Mouse (Mus musculus): ENCODE measurements around the gene Krt20.

The Krt20 gene

GRCm38 (mm10) chr11:99437972-99438371, at the start of gene Krt20:
Krt20 (minus strand) TSS chr11:99438150.
- in situ Hi-C loops (cut with MboI; ENCODE audit: low pct_unique_long_range_greater_than_20kb in 1 of 2, low sequenced_read_pairs in 2 of 2, unreplicated experiment in 1 of 2): no loop called here

GRCm38 (mm10) chr11:99474981-99475380, 37.0 kb upstream of the Krt20 start:
- in situ Hi-C loops (cut with MboI; ENCODE audit: low pct_unique_long_range_greater_than_20kb in 1 of 2, low sequenced_read_pairs in 2 of 2, unreplicated experiment in 1 of 2): loop anchor here in 1 of 2 experiments (25.0 kb wide), 1 partner anchor 812 kb away; no protein-coding TSS in a partner anchor

- in situ Hi-C loops (cut with MboI; ENCODE audit: low pct_unique_long_range_greater_than_20kb in 1 of 2, low sequenced_read_pairs in 2 of 2, unreplicated experiment in 1 of 2): loop anchor here in 1 of 2 experiments (25.0 kb wide), 1 partner anchor 814 kb away; no protein-coding TSS in a partner anchor
Measured at GRCm38 (mm10) chr11:99473433-99473832, 35.5 kb upstream of the Krt20 start.

- in situ Hi-C loops (cut with MboI; ENCODE audit: low pct_unique_long_range_greater_than_20kb in 1 of 2, low sequenced_read_pairs in 2 of 2, unreplicated experiment in 1 of 2): loop anchor here in 1 of 2 experiments (25.0 kb wide), 1 partner anchor 815 kb away; no protein-coding TSS in a partner anchor
Measured at GRCm38 (mm10) chr11:99472405-99472804, 34.5 kb upstream of the Krt20 start.

GRCm38 (mm10) chr11:99471946-99472345, 34.0 kb upstream of the Krt20 start:
- in situ Hi-C loops (cut with MboI; ENCODE audit: low pct_unique_long_range_greater_than_20kb in 1 of 2, low sequenced_read_pairs in 2 of 2, unreplicated experiment in 1 of 2): loop anchor here in 1 of 2 experiments (25.0 kb wide), 1 partner anchor 815 kb away; no protein-coding TSS in a partner anchor

GRCm38 (mm10) chr11:99469228-99469627, 31.3 kb upstream of the Krt20 start:
- in situ Hi-C loops (cut with MboI; ENCODE audit: low pct_unique_long_range_greater_than_20kb in 1 of 2, low sequenced_read_pairs in 2 of 2, unreplicated experiment in 1 of 2): loop anchor here (5.0 to 25.0 kb wide), 3 partner anchors 94 to 828 kb away; partner anchors contain the start of gene Krt28 (in 1 of the 2)

- in situ Hi-C loops (cut with MboI; ENCODE audit: low pct_unique_long_range_greater_than_20kb in 1 of 2, low sequenced_read_pairs in 2 of 2, unreplicated experiment in 1 of 2): loop anchor here (5.0 to 25.0 kb wide), 3 partner anchors 94 to 829 kb away; partner anchors contain the start of gene Krt28 (in 1 of the 2)
Measured at GRCm38 (mm10) chr11:99468566-99468965, 30.6 kb upstream of the Krt20 start.

- in situ Hi-C loops (cut with MboI; ENCODE audit: low pct_unique_long_range_greater_than_20kb in 1 of 2, low sequenced_read_pairs in 2 of 2, unreplicated experiment in 1 of 2): loop anchor here (5.0 to 25.0 kb wide), 3 partner anchors 92 to 831 kb away; partner anchors contain the start of gene Krt28 (in 1 of the 2)
Measured at GRCm38 (mm10) chr11:99466316-99466715, 28.4 kb upstream of the Krt20 start.

- in situ Hi-C loops (cut with MboI; ENCODE audit: low pct_unique_long_range_greater_than_20kb in 1 of 2, low sequenced_read_pairs in 2 of 2, unreplicated experiment in 1 of 2): loop anchor here (5.0 to 25.0 kb wide), 3 partner anchors 90 to 832 kb away; partner anchors contain the start of gene Krt28 (in 1 of the 2)
Measured at GRCm38 (mm10) chr11:99464836-99465235, 26.9 kb upstream of the Krt20 start.

GRCm38 (mm10) chr11:99463155-99463554, 25.2 kb upstream of the Krt20 start:
- in situ Hi-C loops (cut with MboI; ENCODE audit: low pct_unique_long_range_greater_than_20kb in 1 of 2, low sequenced_read_pairs in 2 of 2, unreplicated experiment in 1 of 2): loop anchor here in 1 of 2 experiments (10.0 to 25.0 kb wide), 2 partner anchors 88 to 824 kb away; partner anchors contain the start of gene Krt28

GRCm38 (mm10) chr11:99461736-99462135, 23.8 kb upstream of the Krt20 start:
- in situ Hi-C loops (cut with MboI; ENCODE audit: low pct_unique_long_range_greater_than_20kb in 1 of 2, low sequenced_read_pairs in 2 of 2, unreplicated experiment in 1 of 2): loop anchor here in 1 of 2 experiments (10.0 to 25.0 kb wide), 2 partner anchors 87 to 826 kb away; partner anchors contain the start of gene Krt28

- in situ Hi-C loops (cut with MboI; ENCODE audit: low pct_unique_long_range_greater_than_20kb in 1 of 2, low sequenced_read_pairs in 2 of 2, unreplicated experiment in 1 of 2): loop anchor here in 1 of 2 experiments (25.0 kb wide), 1 partner anchor 828 kb away; no protein-coding TSS in a partner anchor
Measured at GRCm38 (mm10) chr11:99458887-99459286, 20.9 kb upstream of the Krt20 start.

GRCm38 (mm10) chr11:99454759-99455158, 16.8 kb upstream of the Krt20 start:
- in situ Hi-C loops (cut with MboI; ENCODE audit: low pct_unique_long_range_greater_than_20kb in 1 of 2, low sequenced_read_pairs in 2 of 2, unreplicated experiment in 1 of 2): loop anchor here in 1 of 2 experiments (25.0 kb wide), 1 partner anchor 833 kb away; no protein-coding TSS in a partner anchor

GRCm38 (mm10) chr11:99454044-99454443, 16.1 kb upstream of the Krt20 start:
- in situ Hi-C loops (cut with MboI; ENCODE audit: low pct_unique_long_range_greater_than_20kb in 1 of 2, low sequenced_read_pairs in 2 of 2, unreplicated experiment in 1 of 2): loop anchor here in 1 of 2 experiments (25.0 kb wide), 1 partner anchor 833 kb away; no protein-coding TSS in a partner anchor

GRCm38 (mm10) chr11:99448769-99449168, 10.8 kb upstream of the Krt20 start:
- in situ Hi-C loops (cut with MboI; ENCODE audit: low pct_unique_long_range_greater_than_20kb in 1 of 2, low sequenced_read_pairs in 2 of 2, unreplicated experiment in 1 of 2): no loop called here

- in situ Hi-C loops (cut with MboI; ENCODE audit: low pct_unique_long_range_greater_than_20kb in 1 of 2, low sequenced_read_pairs in 2 of 2, unreplicated experiment in 1 of 2): no loop called here
Measured at GRCm38 (mm10) chr11:99441220-99441619, 3.3 kb upstream of the Krt20 start.

GRCm38 (mm10) chr11:99439465-99439864, 1.5 kb upstream of the Krt20 start:
- in situ Hi-C loops (cut with MboI; ENCODE audit: low pct_unique_long_range_greater_than_20kb in 1 of 2, low sequenced_read_pairs in 2 of 2, unreplicated experiment in 1 of 2): no loop called here

- in situ Hi-C loops (cut with MboI; ENCODE audit: low pct_unique_long_range_greater_than_20kb in 1 of 2, low sequenced_read_pairs in 2 of 2, unreplicated experiment in 1 of 2): no loop called here
Measured at GRCm38 (mm10) chr11:99436625-99437024, 1.3 kb downstream of the Krt20 start.

GRCm38 (mm10) chr11:99430670-99431069, 7.3 kb downstream of the Krt20 start:
- in situ Hi-C loops (cut with MboI; ENCODE audit: low pct_unique_long_range_greater_than_20kb in 1 of 2, low sequenced_read_pairs in 2 of 2, unreplicated experiment in 1 of 2): no loop called here

- in situ Hi-C loops (cut with MboI; ENCODE audit: low pct_unique_long_range_greater_than_20kb in 1 of 2, low sequenced_read_pairs in 2 of 2, unreplicated experiment in 1 of 2): no loop called here
Measured at GRCm38 (mm10) chr11:99422159-99422558, 15.8 kb downstream of the Krt20 start, which contains the start of gene Krt12. Krt12 (minus strand) TSS chr11:99422259.

Measured in mouse embryonic stem cell (cell line).